Mouse (Mus musculus) small intestine, adult 2 months (tissue): Measurements from ENCODE around the gene Spaca7.

Source experiments
- CTCF ChIP-seq: fragments of 200-500 bp; IDR thresholded peaks from 2 replicates; pipeline ENCODE4 v1.5.1; 2012; ENCODE audit warnings: low read depth, mild to moderate bottlenecking, control low read depth, inconsistent platforms, low read length, moderate library complexity, mixed read lengths; ENCODE audit not compliant: insufficient replicate concordance, insufficient read length; ENCODE audit errors: extremely low read depth
- POLR2A ChIP-seq: fragments of 200-500 bp; IDR thresholded peaks from 2 replicates; pipeline ENCODE4 v1.6.1; 2012; ENCODE audit warnings: low read depth, mild to moderate bottlenecking, control low read depth, inconsistent platforms, low read length, moderate library complexity

DNA sequence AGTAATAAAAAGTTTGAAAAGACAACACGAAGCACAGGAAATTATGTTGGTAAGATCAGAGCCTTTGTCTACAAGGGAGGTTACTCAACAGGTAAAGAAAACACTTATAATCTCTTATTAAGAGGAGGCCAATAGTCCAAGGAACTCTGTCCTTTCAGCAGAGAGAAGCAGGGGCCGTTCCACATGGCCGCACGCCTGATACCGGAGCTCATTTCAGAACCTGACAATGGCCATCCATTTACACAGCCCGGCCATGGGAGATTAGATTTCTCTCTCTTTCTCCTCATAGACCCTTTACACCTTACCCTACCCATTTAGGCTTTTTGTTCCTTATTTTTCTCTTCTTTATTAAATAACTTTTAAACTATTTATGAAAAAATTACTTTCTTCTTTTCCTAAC lies 3.9 kb downstream of the Spaca7 start:
- TF ChIP-seq CTCF (no peak), POLR2A (no peak)
